Mouse (Mus musculus) frontal cortex, adult 2 months (tissue): ENCODE data around the gene Tmc5. TPM values are rescaled to one million over a fixed set of nuclear protein-coding genes. Genes with fewer than 3 reads are reported as not detected.

Source experiments
- DNase-seq, 2 experiments: peaks; one replicate each; pipeline ENCODE4 v3.0.0; 2022; ENCODE audit warnings: low spot score in 1 of 2; ENCODE audit errors: extremely low spot score in 1 of 2
- polyA plus RNA-seq: library from polyadenylated mRNA; depleted of rRNA; stranded (reverse); fragments of >200 nt; gene quantifications from 2 replicates; pipeline ENCODE4 v1.2.3, GENCODE M21; 2012; rRNA removed

The Tmc5 gene
- polyA plus RNA-seq: 0.10 and 0.13 TPM in 2 replicates

GRCm38 (mm10) chr7:118597201-118597600 is at the start of gene Tmc5:
Gene Tmc5, plus strand, starts transcription at chr7:118597297.
- DNase-seq: no peak

GRCm38 (mm10) chr7:118547451-118547850 is 49.6 kb upstream of the Tmc5 start:
- no peak for DNase-seq

- no peak for DNase-seq
These were observed 43.2 kb upstream of the Tmc5 start for GRCm38 (mm10) chr7:118553881-118554280.

- no peak for DNase-seq
These were observed 42.8 kb upstream of the Tmc5 start for GRCm38 (mm10) chr7:118554290-118554689.

GRCm38 (mm10) chr7:118569121-118569543 is 28.0 kb upstream of the Tmc5 start:
- peak; percentile 41 to 42 for DNase-seq

- DNase-seq: no peak
These were observed 25.7 kb upstream of the Tmc5 start for GRCm38 (mm10) chr7:118571350-118571749.

GRCm38 (mm10) chr7:118572039-118572438 is 25.1 kb upstream of the Tmc5 start:
- no peak for DNase-seq

GRCm38 (mm10) chr7:118578269-118578668 is 18.8 kb upstream of the Tmc5 start:
- no peak for DNase-seq

- no peak for DNase-seq
These were observed 17.2 kb upstream of the Tmc5 start for GRCm38 (mm10) chr7:118579938-118580337.

GRCm38 (mm10) chr7:118583821-118584220 is 13.3 kb upstream of the Tmc5 start:
- DNase-seq: no peak

- DNase-seq: peak; percentile 45 to 87
These were observed 12.7 kb upstream of the Tmc5 start, which contains the start of gene Tmc7 for GRCm38 (mm10) chr7:118584257-118584907. Gene Tmc7, minus strand, starts transcription at chr7:118584736.

- no peak for DNase-seq
These were observed 12.2 kb upstream of the Tmc5 start for GRCm38 (mm10) chr7:118584926-118585325.

GRCm38 (mm10) chr7:118585856-118586255 is 11.2 kb upstream of the Tmc5 start:
- DNase-seq: no peak

- no peak for DNase-seq
These were observed 6.3 kb upstream of the Tmc5 start for GRCm38 (mm10) chr7:118590726-118591305.

- DNase-seq: peak in 1 of 2 experiments; percentile 31
These were observed 5.0 kb upstream of the Tmc5 start for GRCm38 (mm10) chr7:118592146-118592545.

GRCm38 (mm10) chr7:118593567-118594407 is 3.3 kb upstream of the Tmc5 start:
- DNase-seq: peak; percentile 64 to 74

- DNase-seq: no peak
These were observed 2.5 kb upstream of the Tmc5 start for GRCm38 (mm10) chr7:118594611-118595010.

GRCm38 (mm10) chr7:118595228-118595627 is 1.9 kb upstream of the Tmc5 start:
- peak; percentile 74 to 98 for DNase-seq

- DNase-seq: no peak
These were observed 826 bp upstream of the Tmc5 start for GRCm38 (mm10) chr7:118596271-118596670.

- DNase-seq: no peak
These were observed 3.0 kb downstream of the Tmc5 start for GRCm38 (mm10) chr7:118599954-118600631.

- no peak for DNase-seq
These were observed 7.7 kb downstream of the Tmc5 start for GRCm38 (mm10) chr7:118604842-118605241.
